Mouse (Mus musculus) mesoderm, embryonic 11.5 days (tissue): ENCODE data around the gene Adck2.

Experiments
- DNase-seq: peaks from one replicate; pipeline ENCODE4 v3.0.0-alpha.2; 2012; ENCODE audit warnings: low read depth, low spot score

Gene Adck2

GRCm38 (mm10) chr6:39557723-39558261 lies 15.9 kb upstream of the Adck2 start, which contains the start of gene Dennd2a:
Gene Dennd2a, minus strand, starts transcription at chr6:39557867.
- DNase-seq, result peak; percentile 93

GRCm38 (mm10) chr6:39559276-39559939 lies 14.3 kb upstream of the Adck2 start:
- DNase-seq, result no peak

- DNase-seq, result peak; percentile 90
These were observed 11.3 kb upstream of the Adck2 start for GRCm38 (mm10) chr6:39562166-39563015.

GRCm38 (mm10) chr6:39567528-39567927 lies 6.1 kb upstream of the Adck2 start:
- peak; percentile 72 for DNase-seq

- DNase-seq, result no peak
These were observed 3.2 kb upstream of the Adck2 start for GRCm38 (mm10) chr6:39570426-39570825.

- no peak for DNase-seq
These were observed 839 bp downstream of the Adck2 start for GRCm38 (mm10) chr6:39574555-39574869.

GRCm38 (mm10) chr6:39574951-39575350 lies 1.3 kb downstream of the Adck2 start:
- DNase-seq, result no peak

- DNase-seq, result no peak
These were observed 5.9 kb downstream of the Adck2 start for GRCm38 (mm10) chr6:39579552-39579951.

- no peak for DNase-seq
These were observed 6.9 kb downstream of the Adck2 start for GRCm38 (mm10) chr6:39580558-39580957.

- DNase-seq, result no peak
These were observed 7.6 kb downstream of the Adck2 start for GRCm38 (mm10) chr6:39581087-39581784.

GRCm38 (mm10) chr6:39585517-39585916 lies 11.8 kb downstream of the Adck2 start, which contains the start of gene Gm42420:
Gene Gm42420, plus strand, starts transcription at chr6:39585753.
- DNase-seq, result no peak

GRCm38 (mm10) chr6:39591481-39591880 lies 17.8 kb downstream of the Adck2 start:
- DNase-seq, result no peak

- DNase-seq, result peak; percentile 94
These were observed 18.9 kb downstream of the Adck2 start, which contains the start of gene Ndufb2 for GRCm38 (mm10) chr6:39592401-39593214. Gene Ndufb2, plus strand, starts transcription at chr6:39592574.

- DNase-seq, result no peak
These were observed 27.2 kb downstream of the Adck2 start for GRCm38 (mm10) chr6:39600851-39601250.

GRCm38 (mm10) chr6:39601828-39602227 lies 28.2 kb downstream of the Adck2 start:
- DNase-seq, result no peak

- DNase-seq, result no peak
These were observed 30.9 kb downstream of the Adck2 start for GRCm38 (mm10) chr6:39604565-39604964.

- no peak for DNase-seq
These were observed 32.4 kb downstream of the Adck2 start for GRCm38 (mm10) chr6:39606056-39606455.

GRCm38 (mm10) chr6:39606862-39607261 lies 33.2 kb downstream of the Adck2 start:
- DNase-seq, result no peak

- no peak for DNase-seq
These were observed 33.7 kb downstream of the Adck2 start for GRCm38 (mm10) chr6:39607365-39607764.

GRCm38 (mm10) chr6:39610207-39610606 lies 36.5 kb downstream of the Adck2 start:
- DNase-seq, result no peak

- DNase-seq, result no peak
These were observed 37.6 kb downstream of the Adck2 start for GRCm38 (mm10) chr6:39611296-39611695.
